9 mouse cellular contexts compared by ENCODE assay signal in genomic region chr5:113110929-113111328, GRCm38 (mm10). TPM values are rescaled to one million over a fixed set of nuclear protein-coding genes. Genes with fewer than 3 reads are reported as not detected.
DNase-seq lines count a peak whose midpoint lies in the region; ATAC-seq lines count a peak whose summit lies in the region.
"Had no signal": no experiment of that assay in that cellular context is flagged by ENCODE, and none has a peak within 500 bp of the region (broad histone marks: within the 10 kb centered on the region; RNA-seq: fewer than 3 reads in every experiment).

No protein-coding gene starts in this region.

- no peak for DNase-seq in cerebellum, postnatal 25 days
- DNase-seq in thymus, adult 18-20 months, result no peak
- DNase-seq in adrenal gland, adult 18-20 months (ENCODE audit: low spot score in 2 of 2), result no peak
- DNase-seq: kidney, postnatal 4 days had no signal

- H3K27ac ChIP-seq in forebrain, embryonic 12.5 days, result peak overlapping the region; percentile 76
- peak overlapping the region; percentile 75 for H3K27ac ChIP-seq in liver, embryonic 12.5 days
- H3K27ac ChIP-seq in stomach, embryonic 16.5 days (ENCODE audit: low read length), result peak overlapping the region; percentile 69

- H3K4me1 ChIP-seq in megakaryocyte, embryonic 14.5 days, result peaks cover 90% of the 10 kb centered on the region
- H3K4me1 ChIP-seq in forebrain, embryonic 12.5 days, result peaks cover 28% of the 10 kb centered on the region
- H3K4me1 ChIP-seq in liver, embryonic 12.5 days, result peaks cover 67% of the 10 kb centered on the region
- H3K4me1 ChIP-seq in stomach, embryonic 16.5 days (ENCODE audit: control insufficient read depth, insufficient read depth, low read length), result peaks cover 60% of the 10 kb centered on the region

- WGBS in forebrain, embryonic 12.5 days, result 12% methylated on average over 1 of the region's 1 CpGs
- 0% methylated on average over 1 of the region's 1 CpGs for WGBS in liver, embryonic 12.5 days (ENCODE audit: insufficient replicate concordance)
- WGBS in stomach, embryonic 16.5 days, result 12% methylated on average over 1 of the region's 1 CpGs

- H3K36me3 ChIP-seq in megakaryocyte, embryonic 14.5 days (replicated peaks; ENCODE audit: low read length), result peaks cover 7% of the 10 kb centered on the region
- no peaks in the 10 kb centered on the region for H3K36me3 ChIP-seq in forebrain, embryonic 12.5 days (replicated peaks)
- no peaks in the 10 kb centered on the region for H3K36me3 ChIP-seq in liver, embryonic 12.5 days
- H3K36me3 ChIP-seq in stomach, embryonic 16.5 days (ENCODE audit: control insufficient read depth, insufficient read depth, low read length), result no peaks in the 10 kb centered on the region

- no peak overlapping the region for H3K4me2 ChIP-seq in forebrain, embryonic 12.5 days
- peak overlapping the region; percentile 35 for H3K4me2 ChIP-seq in liver, embryonic 12.5 days
- no peak overlapping the region for H3K4me2 ChIP-seq in stomach, embryonic 16.5 days (ENCODE audit: low read depth, low read length)

- no peak for ATAC-seq in megakaryocyte, adult 5-6 weeks (ENCODE audit: poor library complexity, severe bottlenecking)
- ATAC-seq in forebrain, embryonic 12.5 days (ENCODE audit: low FRiP score), result peak; percentile 52; the same call in 1 of the 2 replicates
- ATAC-seq in liver, embryonic 12.5 days, result peak; percentile 61; the same call in 1 of the 2 replicates
- ATAC-seq in stomach, embryonic 16.5 days (ENCODE audit: insufficient read depth, low FRiP score), result no peak

- peak overlapping the region; percentile 30; the same call in 1 of the 2 replicates for H3K9ac ChIP-seq in forebrain, embryonic 12.5 days
- no peak overlapping the region for H3K9ac ChIP-seq in liver, embryonic 12.5 days
- H3K9ac ChIP-seq in stomach, embryonic 16.5 days (ENCODE audit: low read length), result peak overlapping the region; percentile 50

- no peaks in the 10 kb centered on the region for H3K9me3 ChIP-seq in megakaryocyte, embryonic 14.5 days
- H3K9me3 ChIP-seq in forebrain, embryonic 12.5 days, result no peaks in the 10 kb centered on the region
- H3K9me3 ChIP-seq in liver, embryonic 12.5 days (replicated peaks), result no peaks in the 10 kb centered on the region
- H3K9me3 ChIP-seq in stomach, embryonic 16.5 days (replicated peaks; ENCODE audit: control insufficient read depth, low read length), result no peaks in the 10 kb centered on the region

- peaks cover 13% of the 10 kb centered on the region for H3K27me3 ChIP-seq in megakaryocyte, embryonic 14.5 days (replicated peaks)
- H3K27me3 ChIP-seq in forebrain, embryonic 12.5 days, result no peaks in the 10 kb centered on the region
- no peaks in the 10 kb centered on the region for H3K27me3 ChIP-seq in liver, embryonic 12.5 days (replicated peaks)
- no peaks in the 10 kb centered on the region for H3K27me3 ChIP-seq in stomach, embryonic 16.5 days (ENCODE audit: control insufficient read depth, insufficient read depth, low read length)

- H3K4me3 ChIP-seq in megakaryocyte, embryonic 14.5 days (replicated peaks), result peak overlapping the region; percentile 81
- H3K4me3 ChIP-seq in forebrain, embryonic 12.5 days (replicated peaks), result no peak overlapping the region
- no peak overlapping the region for H3K4me3 ChIP-seq in liver, embryonic 12.5 days
- no peak overlapping the region for H3K4me3 ChIP-seq in stomach, embryonic 16.5 days (replicated peaks; ENCODE audit: low read length)

RNA-seq across cellular contexts. Expression of gene Crybb3, which starts 29.5 kb away (rescaled TPM):
- 1.6 and 3.5 TPM in 2 replicates for polyA plus RNA-seq in megakaryocyte, embryonic 14.5 days (2012; ENCODE audit: insufficient read depth, low replicate concordance)
- not detected in 2 replicates for total RNA-seq in megakaryocyte, adult 5-6 weeks (2015)
- total RNA-seq in megakaryocyte, adult 5-6 weeks (2017), result not detected in 2 replicates
- polyA plus RNA-seq in forebrain, embryonic 12.5 days (2016; fragmentation: Nextera tagmentation; extraction: Ambion mirVana), result 0.95 and 1.1 TPM in 2 replicates
- polyA plus RNA-seq in liver, embryonic 12.5 days (2016; fragmentation: Nextera tagmentation; extraction: Ambion mirVana), result not detected in 2 replicates
- polyA plus RNA-seq in stomach, embryonic 16.5 days (2015; fragmentation: Nextera tagmentation; extraction: Ambion mirVana), result 0.85 and 1.2 TPM in 2 replicates
- 1 to 10 TPM in 1 of 2 experiments, under 1 TPM in 1; 0.50 to 1.3 TPM for total RNA-seq in adrenal gland, adult 18-20 months (2021)

RNA-seq across cellular contexts. Expression of gene Crybb2, which starts 41.0 kb away (rescaled TPM):
- not detected in 2 replicates for polyA plus RNA-seq in megakaryocyte, embryonic 14.5 days (2012; ENCODE audit: insufficient read depth, low replicate concordance)
- total RNA-seq in megakaryocyte, adult 5-6 weeks (2015), result not detected in 2 replicates
- not detected in 2 replicates for total RNA-seq in megakaryocyte, adult 5-6 weeks (2017)
- not detected in 2 replicates for polyA plus RNA-seq in forebrain, embryonic 12.5 days (2016; fragmentation: Nextera tagmentation; extraction: Ambion mirVana)
- polyA plus RNA-seq in liver, embryonic 12.5 days (2016; fragmentation: Nextera tagmentation; extraction: Ambion mirVana), result not detected in 2 replicates
- polyA plus RNA-seq in stomach, embryonic 16.5 days (2015; fragmentation: Nextera tagmentation; extraction: Ambion mirVana), result not detected in 2 replicates
- total RNA-seq in adrenal gland, adult 18-20 months (2021), result not detected

Comparison
In these comparisons a context has a peak if more than half of its experiments do, and no peak if none do; other contexts are left out.
1. ATAC-seq: peak in forebrain, embryonic 12.5 days (single experiment) and liver, embryonic 12.5 days (single experiment); none in megakaryocyte, adult 5-6 weeks (single experiment) and stomach, embryonic 16.5 days (single experiment).
2. Peak in every context shown above with its lines, with median percentiles within 50 percentile points of each other: H3K27ac ChIP-seq.